Mouse (Mus musculus) hindbrain, postnatal 0 days (tissue): ENCODE measurements around the gene Lrrc19. TPM values are rescaled to one million over a fixed set of nuclear protein-coding genes. Genes with fewer than 3 reads are reported as not detected.

Experiments used
- ATAC-seq: fragments of 200-750 bp; cut with Nextera tagmentation; 2 replicates; pipeline ENCODE4 v1.8.0; 2017; ENCODE audit warnings: mild to moderate bottlenecking, moderate TSS enrichment, moderate library complexity
- DNase-seq: peaks from one replicate; pipeline ENCODE4 v3.0.0-alpha.2; 2015; ENCODE audit warnings: low spot score
- H3K27ac ChIP-seq: fragments of 300-500 bp; sonication (generic); 2 replicates; pipeline ENCODE4 v1.5.1; 2014; ENCODE audit warnings: mild to moderate bottlenecking
- H3K27me3 ChIP-seq: fragments of 300-500 bp; sonication (generic); 2 replicates; pipeline ENCODE4 v1.6.1; 2014; ENCODE audit warnings: low read length, mixed read lengths; ENCODE audit not compliant: insufficient read depth
- H3K36me3 ChIP-seq: fragments of 300-500 bp; sonication (generic); 2 replicates; pipeline ENCODE4 v1.6.1; 2014; ENCODE audit warnings: low read length, mixed read lengths; ENCODE audit not compliant: insufficient read depth
- H3K4me1 ChIP-seq: fragments of 300-500 bp; sonication (generic); 2 replicates; pipeline ENCODE4 v1.6.1; 2014; ENCODE audit warnings: antibody characterized with exemption, low read length, mixed read lengths; ENCODE audit not compliant: insufficient read depth
- H3K4me2 ChIP-seq: fragments of 300-500 bp; sonication (generic); 2 replicates; pipeline ENCODE4 v1.6.1; 2014; ENCODE audit warnings: low read depth, mild to moderate bottlenecking, low read length, moderate library complexity, mixed read lengths
- H3K4me3 ChIP-seq: fragments of 300-500 bp; sonication (generic); 2 replicates; pipeline ENCODE4 v1.5.1; 2014; ENCODE audit warnings: low read length
- H3K9ac ChIP-seq: fragments of 300-500 bp; sonication (generic); replicated peaks from 2 replicates; pipeline ENCODE4 v1.6.1; 2014; ENCODE audit warnings: mild to moderate bottlenecking, low read length, moderate library complexity, mixed read lengths
- H3K9me3 ChIP-seq: fragments of 300-500 bp; sonication (generic); 2 replicates; pipeline ENCODE4 v1.6.1; 2016; ENCODE audit warnings: low read length, mixed read lengths
- CTCF ChIP-seq: IDR thresholded peaks from 2 replicates; pipeline ENCODE4 v1.5.1; 2016; ENCODE audit warnings: antibody characterized with exemption, control low read depth, low read depth
- WGBS: fragments of 180-500 bp; shearing (Covaris S2); extraction: QIAGEN DNeasy Blood & Tissue Kit; methylation state at CpG from one replicate; pipeline ENCODE4 v1.1.7; 2014; 5-methylcytosine and 5-hydroxymethylcytosine counted together
- microRNA counts: library from miRNA; unstranded; fragments of <30 nt; microRNA quantifications from one replicate; lab custom pipeline; 2015
- microRNA-seq, 2 experiments: library from miRNA; unstranded; fragments of <30 nt; microRNA quantifications; one replicate each; pipeline ENCODE4; 2016
- polyA plus RNA-seq: library from polyadenylated mRNA; unstranded; fragments of >200 nt; fragmentation: Nextera tagmentation; extraction: Ambion mirVana; gene quantifications from 2 replicates; pipeline ENCODE4 v1.2.1, GENCODE M21; 2015
- total RNA-seq: library from RNA; depleted of rRNA; stranded (reverse); fragments of >200 nt; gene quantifications from 2 replicates; pipeline ENCODE4 v1.2.3, GENCODE M21; 2014; rRNA removed

The Lrrc19 gene
- total and polyA plus RNA-seq, 2 experiments from 2014 or later, result 0.24 TPM; not detected in 1

DNA sequence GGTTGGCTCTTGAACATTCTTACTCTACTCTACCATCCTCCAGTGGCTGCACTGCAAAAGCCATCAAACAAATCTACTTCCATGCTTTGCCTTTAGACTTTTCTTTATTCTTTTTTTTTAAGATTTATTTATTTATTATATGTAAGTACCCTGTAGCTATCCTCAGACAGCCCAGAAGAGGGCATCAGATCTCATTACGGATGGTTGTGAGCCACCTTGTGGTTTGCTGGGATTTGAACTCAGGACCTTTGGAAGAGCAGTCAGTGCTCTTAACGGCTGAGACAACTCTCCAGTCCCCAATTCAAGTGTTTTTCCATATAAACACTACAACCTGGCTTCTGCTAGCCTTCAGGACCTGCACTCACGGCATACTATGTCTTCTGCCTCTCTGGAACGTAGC, 48.5 kb downstream of the Lrrc19 start:
- Histone ChIP-seq H3K9ac (no peak overlapping the region), H3K4me2 (peak overlapping the region; percentile 85), H3K27me3 (no peaks in the 10 kb centered on the region), H3K9me3 (no peaks in the 10 kb centered on the region), H3K36me3 (no peaks in the 10 kb centered on the region), H3K27ac (no peak overlapping the region), H3K4me3 (no peak overlapping the region), H3K4me1 (peaks cover 5% of the 10 kb centered on the region; the same call in 1 of the 2 replicates)
- 86% methylated on average over 4 of the region's 4 CpGs for WGBS
- ATAC-seq (no peak), DNase-seq (no peak)
- peak; percentile 14; the same call in 1 of the 2 replicates for TF ChIP-seq CTCF

DNA sequence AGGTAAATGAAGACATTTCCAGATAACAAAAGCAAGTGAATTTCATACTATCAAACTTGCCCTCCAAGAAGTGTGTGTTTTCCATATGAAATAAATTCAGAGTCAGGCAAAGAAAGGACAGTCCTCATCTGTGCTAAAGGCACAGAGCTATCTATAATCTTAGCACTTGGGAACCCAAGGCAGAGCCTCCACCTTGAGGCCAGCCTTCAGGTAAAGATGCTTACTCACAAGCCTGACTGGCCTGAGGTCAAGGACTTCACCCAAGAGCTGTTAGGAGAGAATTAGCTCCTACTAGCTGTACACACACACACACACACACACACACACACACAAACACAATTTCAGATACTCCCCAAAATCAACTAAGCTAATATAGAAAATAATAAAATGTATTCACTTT, 57.2 kb downstream of the Lrrc19 start:
- no peaks in the 10 kb centered on the region for H3K36me3 ChIP-seq
- H3K4me2 ChIP-seq, result no peak overlapping the region
- H3K27ac ChIP-seq, result no peak overlapping the region
- H3K4me3 ChIP-seq, result no peak overlapping the region
- H3K9ac ChIP-seq, result no peak overlapping the region
- no peaks in the 10 kb centered on the region for H3K4me1 ChIP-seq
- H3K9me3 ChIP-seq, result no peaks in the 10 kb centered on the region
- no peak for ATAC-seq
- no peaks in the 10 kb centered on the region for H3K27me3 ChIP-seq
- DNase-seq, result no peak
- TF ChIP-seq CTCF, result no peak

DNA sequence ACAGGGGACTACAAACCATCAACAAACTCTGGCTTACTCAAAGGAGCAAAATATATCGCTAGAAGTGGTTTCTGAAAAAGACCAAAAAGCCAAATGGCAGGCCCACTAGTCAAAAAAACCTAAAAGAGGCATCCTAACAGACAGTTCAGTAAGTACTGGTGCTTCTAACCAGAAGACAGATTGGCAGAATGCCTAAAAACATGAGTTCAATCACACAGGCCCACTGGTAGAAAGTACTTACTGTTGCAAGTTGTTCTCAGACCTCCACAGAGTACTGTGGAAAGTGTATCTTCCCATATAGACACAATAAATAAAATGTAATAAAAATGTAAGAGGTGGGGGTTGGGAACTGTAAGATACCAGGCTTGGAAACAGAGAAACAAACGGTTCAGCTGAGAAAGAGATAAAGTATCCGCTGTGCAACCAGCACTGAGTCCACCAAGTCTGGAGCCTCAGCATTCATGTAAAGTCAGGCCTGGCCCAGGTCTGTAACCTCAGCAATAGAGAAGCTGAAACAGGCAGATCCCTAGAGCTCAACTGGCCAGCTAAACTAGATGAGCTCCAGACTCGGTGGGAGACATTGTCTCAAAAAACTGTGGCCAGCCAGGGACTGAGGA, 58.1 kb downstream of the Lrrc19 start:
- 79% methylated on average over 4 of the region's 4 CpGs for WGBS
- H3K27ac ChIP-seq, result no peak overlapping the region
- DNase-seq, result peak; percentile 3
- H3K4me2 ChIP-seq, result no peak overlapping the region
- H3K36me3 ChIP-seq, result no peaks in the 10 kb centered on the region
- H3K9me3 ChIP-seq, result no peaks in the 10 kb centered on the region
- no peak overlapping the region for H3K9ac ChIP-seq
- H3K4me3 ChIP-seq, result no peak overlapping the region
- TF ChIP-seq CTCF, result no peak
- H3K27me3 ChIP-seq, result no peaks in the 10 kb centered on the region
- no peak for ATAC-seq
- no peaks in the 10 kb centered on the region for H3K4me1 ChIP-seq

MicroRNAs encoded within 50 kb of the gene (microRNA counts, 519-probe panel; counts per million panel counts)
- microRNA mmu-miR-872 (lab: Ali Mortazavi, UCI), result 3,907 counts per million, percentile 68 among the panel's probes with 10 or more counts

Small RNA genes within 50 kb of the gene (microRNA-seq; reads per million reads assigned to microRNA genes)
- 3,233 to 4,037 reads per million in 2 experiments for gene Mir872

Other genes with a start within 250 kb of the Lrrc19 start
- not detected in 2 replicates for gene Gm10306, start 93.6 kb downstream of the Lrrc19 start, total RNA-seq
- 0.45 TPM in 1 of 2 replicates, not detected in the other for gene Gm10306, start 93.6 kb downstream of the Lrrc19 start, polyA plus RNA-seq
- gene Caap1, start 93.3 kb downstream of the Lrrc19 start, total RNA-seq, result 8.5 and 9.4 TPM in 2 replicates
- 10.3 and 11.0 TPM in 2 replicates for gene Caap1, start 93.3 kb downstream of the Lrrc19 start, polyA plus RNA-seq
- gene Plaa, start 46.9 kb downstream of the Lrrc19 start, total RNA-seq, result 57.7 and 64.7 TPM in 2 replicates
- gene Plaa, start 46.9 kb downstream of the Lrrc19 start, polyA plus RNA-seq, result 64.7 and 70.0 TPM in 2 replicates
- 5.2 and 6.6 TPM in 2 replicates for gene Ift74, start 35.7 kb downstream of the Lrrc19 start, total RNA-seq
- 30.1 and 35.0 TPM in 2 replicates for gene Ift74, start 35.7 kb downstream of the Lrrc19 start, polyA plus RNA-seq
- 6.8 and 8.4 TPM in 2 replicates for gene Tek, start 89.1 kb upstream of the Lrrc19 start, total RNA-seq
- 6.7 and 7.1 TPM in 2 replicates for gene Tek, start 89.1 kb upstream of the Lrrc19 start, polyA plus RNA-seq